Mouse (Mus musculus): ENCODE data around the gene Polr3h.

- TF ChIP-seq MAFK (IDR thresholded peaks at IDR 0.05; ENCODE audit: insufficient read depth, low read depth, low read length), result no peak
- TF ChIP-seq ZC3H11A (IDR thresholded peaks at IDR 0.05; ENCODE audit: borderline replicate concordance, low read depth, low read length), result no peak
- no peak for TF ChIP-seq CHD2 (IDR thresholded peaks at IDR 0.05; ENCODE audit: low read depth, low read length)
- TF ChIP-seq HCFC1 (IDR thresholded peaks at IDR 0.05; ENCODE audit: borderline replicate concordance, insufficient read depth, low read length), result no peak
These were observed 77.7 kb downstream of the Polr3h start for GRCm38 (mm10) chr15:81848301-81848700.

All from ES-E14 (cell line).